Mouse (Mus musculus) forebrain, postnatal 0 days (tissue): ENCODE results near the gene Syt3. TPM values are rescaled to one million over a fixed set of nuclear protein-coding genes. Genes with fewer than 3 reads are reported as not detected.

Experiments used
- ATAC-seq: fragments of 200-750 bp; cut with Nextera tagmentation; 2 replicates; pipeline ENCODE4 v1.8.0; 2017; ENCODE audit warnings: mild to moderate bottlenecking, moderate library complexity
- DNase-seq: peaks from one replicate; pipeline ENCODE4 v3.0.0-alpha.2; 2015
- H3K27ac ChIP-seq: fragments of 300-500 bp; sonication (generic); 2 replicates; pipeline ENCODE4 v1.5.1; 2014; ENCODE audit warnings: low read depth, mild to moderate bottlenecking, antibody characterized with exemption, low read length, moderate library complexity, mixed read lengths
- H3K27me3 ChIP-seq: fragments of 300-500 bp; sonication (generic); 2 replicates; pipeline ENCODE4 v1.6.1; 2014; ENCODE audit warnings: mild to moderate bottlenecking, low read length, mixed read lengths; ENCODE audit not compliant: insufficient read depth
- H3K36me3 ChIP-seq: fragments of 300-500 bp; sonication (generic); 2 replicates; pipeline ENCODE4 v1.6.1; 2014; ENCODE audit warnings: mild to moderate bottlenecking, moderate library complexity; ENCODE audit not compliant: insufficient read depth
- H3K4me1 ChIP-seq: fragments of 300-500 bp; sonication (generic); 2 replicates; pipeline ENCODE4 v1.6.1; 2014; ENCODE audit warnings: antibody characterized with exemption; ENCODE audit not compliant: insufficient read depth
- H3K4me2 ChIP-seq: fragments of 300-500 bp; sonication (generic); 2 replicates; pipeline ENCODE4 v1.6.1; 2014; ENCODE audit warnings: low read depth, mild to moderate bottlenecking, moderate library complexity
- H3K4me3 ChIP-seq: fragments of 300-500 bp; sonication (generic); 2 replicates; pipeline ENCODE4 v1.5.1; 2014; ENCODE audit warnings: low read depth, low read length, mixed read lengths
- H3K9ac ChIP-seq: fragments of 300-500 bp; sonication (generic); 2 replicates; pipeline ENCODE4 v1.6.1; 2014; ENCODE audit warnings: mild to moderate bottlenecking
- H3K9me3 ChIP-seq: fragments of 300-500 bp; sonication (generic); 2 replicates; pipeline ENCODE4 v1.6.1; 2016; ENCODE audit warnings: low read length
- CTCF ChIP-seq: sonication (generic); IDR thresholded peaks from 2 replicates; pipeline ENCODE4 v1.5.1; 2016; ENCODE audit warnings: antibody characterized with exemption, control low read depth, low read depth
- WGBS: fragments of 180-500 bp; shearing (Covaris S2); extraction: QIAGEN DNeasy Blood & Tissue Kit; methylation state at CpG from one replicate; pipeline ENCODE4 v1.1.7; 2014; 5-methylcytosine and 5-hydroxymethylcytosine counted together
- polyA plus RNA-seq: library from polyadenylated mRNA; unstranded; fragments of >200 nt; fragmentation: Nextera tagmentation; extraction: Ambion mirVana; gene quantifications from 2 replicates; pipeline ENCODE4 v1.2.1, GENCODE M21; 2015
- total RNA-seq: library from RNA; depleted of rRNA; stranded (reverse); fragments of >200 nt; gene quantifications from 2 replicates; pipeline ENCODE4 v1.2.3, GENCODE M21; 2014

Syt3 gene
- total and polyA plus RNA-seq, 2 experiments from 2014 or later, result 55.0 to 77.2 TPM

DNA sequence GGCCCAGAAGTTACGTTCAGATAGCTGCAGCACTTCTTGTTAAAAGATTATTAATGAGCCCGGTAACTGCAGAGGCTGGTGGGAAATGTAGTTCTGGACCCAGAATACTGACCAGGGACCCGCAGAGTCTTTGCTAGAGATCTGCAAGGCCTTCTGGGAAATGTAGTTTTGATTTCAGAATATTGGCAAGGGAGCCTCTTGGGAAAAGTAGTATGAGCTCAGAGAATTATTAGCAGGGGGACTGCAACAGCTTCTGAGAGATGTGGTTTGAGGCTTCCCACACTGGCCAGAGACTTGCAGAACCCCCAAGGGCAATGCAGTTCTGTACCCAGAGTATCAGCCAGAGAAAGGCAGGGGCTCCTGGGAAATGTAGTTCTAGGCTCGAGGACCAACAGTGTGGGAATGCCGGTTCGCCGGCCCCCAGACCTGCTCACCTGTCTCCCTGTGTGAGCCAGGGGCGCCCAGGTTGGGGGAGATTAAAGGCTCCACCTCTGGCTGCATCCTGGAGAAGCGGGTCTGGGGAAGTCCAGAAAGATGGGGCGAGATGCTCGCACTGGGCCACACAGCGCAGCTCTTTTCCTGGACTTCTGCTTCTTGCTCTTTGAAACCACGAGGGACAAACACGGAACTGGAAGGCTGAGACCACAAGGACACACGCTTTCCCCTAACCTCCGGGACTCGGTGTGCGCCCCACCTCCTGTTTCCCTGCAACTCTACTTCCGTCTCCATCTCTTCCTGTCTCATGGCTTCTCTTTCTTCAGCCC lies 9.8 kb upstream of the Syt3 start:
- under 1% methylated on average over 19 of the region's 19 CpGs for WGBS
- peak; percentile 93 for ATAC-seq

DNA sequence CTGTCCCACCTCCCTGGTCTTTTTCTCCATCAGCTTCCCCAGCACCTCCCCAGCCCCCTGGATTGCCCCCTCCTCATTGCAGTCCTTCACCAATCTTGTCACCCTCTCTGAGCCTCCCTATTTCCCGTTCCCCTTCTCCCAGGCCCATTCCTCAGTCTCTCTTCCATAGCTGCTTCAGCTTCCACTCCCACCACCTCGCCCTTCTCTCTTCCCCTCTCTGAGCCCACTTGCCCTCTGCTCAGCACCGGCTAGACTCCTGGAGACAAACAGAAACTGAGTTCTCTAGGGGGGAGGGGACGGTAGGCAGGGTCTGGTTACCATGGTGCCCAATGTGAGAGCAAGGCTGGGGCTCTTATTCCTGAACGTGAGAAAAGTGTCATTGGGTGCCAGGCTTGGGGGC lies 9.1 kb upstream of the Syt3 start:
- no peaks in the 10 kb centered on the region for H3K27me3 ChIP-seq
- peak overlapping the region; percentile 54 for H3K4me3 ChIP-seq
- ATAC-seq, result peak; percentile 53
- H3K9me3 ChIP-seq, result no peaks in the 10 kb centered on the region
- H3K36me3 ChIP-seq, result no peaks in the 10 kb centered on the region
- H3K27ac ChIP-seq, result peak overlapping the region; percentile 89
- peak overlapping the region; percentile 82 for H3K4me2 ChIP-seq
- H3K4me1 ChIP-seq, result no peaks in the 10 kb centered on the region
- WGBS, result 5% methylated on average over 5 of the region's 5 CpGs
- no peak for TF ChIP-seq CTCF
- H3K9ac ChIP-seq, result peak overlapping the region; percentile 56
- peak; percentile 71 for DNase-seq

More for the DNA sequence above, 9.8 kb upstream of the Syt3 start:
- no peaks in the 10 kb centered on the region for H3K9me3 ChIP-seq
- peak; percentile 93 for DNase-seq
- H3K4me3 ChIP-seq, result peak overlapping the region; percentile 54
- peak overlapping the region; percentile 89 for H3K27ac ChIP-seq
- no peak for TF ChIP-seq CTCF
- no peaks in the 10 kb centered on the region for H3K36me3 ChIP-seq
- peak overlapping the region; percentile 82 for H3K4me2 ChIP-seq
- H3K27me3 ChIP-seq, result no peaks in the 10 kb centered on the region
- H3K9ac ChIP-seq, result peak overlapping the region; percentile 56
- H3K4me1 ChIP-seq, result no peaks in the 10 kb centered on the region

DNA sequence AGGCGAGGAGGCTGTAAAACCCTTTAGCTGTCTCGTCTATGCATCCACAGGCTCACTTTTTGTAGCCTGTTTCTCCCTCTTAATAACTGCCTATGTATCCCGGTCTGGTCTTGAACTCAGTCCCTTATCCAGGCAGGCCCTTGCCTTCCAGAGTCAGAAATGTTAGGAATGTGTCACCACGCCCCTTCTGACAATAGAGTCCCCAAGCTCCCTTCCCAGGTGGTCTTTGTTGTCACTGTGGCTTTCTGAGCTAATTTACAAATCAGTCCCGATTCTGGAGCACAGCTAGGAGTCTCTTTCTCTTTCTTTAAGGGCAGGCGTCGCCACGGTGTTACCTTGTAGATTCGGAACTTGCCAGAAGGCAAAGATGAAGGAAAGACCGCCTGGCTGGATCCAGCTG lies 8.7 kb upstream of the Syt3 start:
- no peaks in the 10 kb centered on the region for H3K36me3 ChIP-seq
- H3K4me3 ChIP-seq, result peak overlapping the region; percentile 54
- DNase-seq (no peak), ATAC-seq (no peak)
- H3K27ac ChIP-seq, result peak overlapping the region; percentile 89
- H3K9me3 ChIP-seq, result no peaks in the 10 kb centered on the region
- H3K9ac ChIP-seq, result peak overlapping the region; percentile 56
- H3K4me1 ChIP-seq, result no peaks in the 10 kb centered on the region
- TF ChIP-seq CTCF, result no peak
- H3K4me2 ChIP-seq, result peak overlapping the region; percentile 82
- no peaks in the 10 kb centered on the region for H3K27me3 ChIP-seq
- whole genome bisulfite sequencing, result 8% methylated on average over 10 of the region's 10 CpGs

DNA sequence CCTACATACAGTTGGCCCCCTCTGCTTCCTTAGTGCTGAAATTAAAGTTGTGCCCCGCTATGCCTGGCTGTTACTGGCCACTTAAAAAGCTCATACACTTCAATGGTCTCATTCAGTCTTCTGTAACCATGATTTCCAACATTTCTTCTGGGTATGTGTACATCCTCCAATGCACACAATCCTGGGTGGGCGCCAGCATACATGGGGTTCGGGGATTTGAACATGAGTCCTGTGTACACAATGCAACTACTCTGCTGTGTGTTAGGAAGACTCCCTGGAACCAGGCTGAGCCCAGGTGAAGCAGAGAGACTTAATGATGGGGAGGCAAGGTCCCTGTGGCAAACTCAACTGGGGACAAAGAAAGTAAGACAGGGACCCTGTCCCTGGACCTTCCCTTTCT lies 8.1 kb upstream of the Syt3 start:
- no peaks in the 10 kb centered on the region for H3K27me3 ChIP-seq
- no peak for DNase-seq

GRCm38 (mm10) chr7:44378290-44378689 lies 5.6 kb upstream of the Syt3 start:
- peaks cover 14% of the 10 kb centered on the region for H3K4me1 ChIP-seq
- 36% methylated on average over 4 of the region's 4 CpGs for WGBS
- H3K4me3 ChIP-seq, result no peak overlapping the region
- no peak for ATAC-seq
- no peaks in the 10 kb centered on the region for H3K27me3 ChIP-seq
- H3K36me3 ChIP-seq, result no peaks in the 10 kb centered on the region
- no peak overlapping the region for H3K4me2 ChIP-seq
- DNase-seq, result peak; percentile 13
- no peak for TF ChIP-seq CTCF
- no peak overlapping the region for H3K27ac ChIP-seq
- H3K9ac ChIP-seq, result no peak overlapping the region
- H3K9me3 ChIP-seq, result no peaks in the 10 kb centered on the region

More for the DNA sequence above, 8.1 kb upstream of the Syt3 start:
- H3K27ac ChIP-seq, result no peak overlapping the region
- no peaks in the 10 kb centered on the region for H3K4me1 ChIP-seq
- no peak overlapping the region for H3K4me3 ChIP-seq
- no peak for ATAC-seq
- no peak overlapping the region for H3K4me2 ChIP-seq
- 54% methylated on average over 3 of the region's 3 CpGs for WGBS
- H3K36me3 ChIP-seq, result no peaks in the 10 kb centered on the region
- no peak overlapping the region for H3K9ac ChIP-seq
- H3K9me3 ChIP-seq, result no peaks in the 10 kb centered on the region
- TF ChIP-seq CTCF, result no peak

GRCm38 (mm10) chr7:44382541-44382940 lies 1.4 kb upstream of the Syt3 start:
- H3K9ac ChIP-seq, result 0 out of 2 replicates have a peak overlapping the region, but pooled peaks have one; percentile 10
- no peaks in the 10 kb centered on the region for H3K36me3 ChIP-seq
- WGBS, result 31% methylated on average over 12 of the region's 12 CpGs
- no peaks in the 10 kb centered on the region for H3K27me3 ChIP-seq
- no peak overlapping the region for H3K4me3 ChIP-seq
- DNase-seq (peak; percentile 93), ATAC-seq (peak; percentile 85)
- peak overlapping the region; percentile 92 for H3K27ac ChIP-seq
- H3K9me3 ChIP-seq, result no peaks in the 10 kb centered on the region
- no peak for TF ChIP-seq CTCF
- H3K4me2 ChIP-seq, result peak overlapping the region; percentile 11
- H3K4me1 ChIP-seq, result peaks cover 17% of the 10 kb centered on the region

DNA sequence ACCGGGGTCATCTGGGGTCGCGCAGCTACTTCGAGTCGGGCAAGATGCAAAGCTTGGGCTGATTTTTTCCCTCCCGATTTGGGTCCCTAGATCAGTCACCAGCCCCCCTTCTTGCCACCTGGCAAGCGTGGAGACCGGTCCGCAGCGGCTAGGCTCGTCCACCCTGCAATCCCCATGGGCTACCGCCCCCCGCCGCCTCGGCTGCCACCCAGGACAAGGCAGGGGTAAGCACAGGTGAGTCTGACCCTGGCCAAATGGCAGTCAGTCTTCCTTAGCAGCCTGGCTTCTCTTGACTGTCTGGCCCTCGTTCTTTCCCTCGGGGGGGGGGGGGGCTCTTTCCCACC lies 786 bp downstream of the Syt3 start:
- Histone ChIP-seq H3K4me3 (peak overlapping the region; percentile 58), H3K27me3 (no peaks in the 10 kb centered on the region), H3K9ac (peak overlapping the region; percentile 83), H3K4me1 (peaks cover 17% of the 10 kb centered on the region), H3K27ac (peak overlapping the region; percentile 92; the same call in 1 of the 2 replicates), H3K4me2 (peak overlapping the region; percentile 93), H3K36me3 (no peaks in the 10 kb centered on the region), H3K9me3 (no peaks in the 10 kb centered on the region)
- ATAC-seq (0 out of 2 replicates have a peak, but pooled peaks have one; percentile 2), DNase-seq (no peak)
- under 1% methylated on average over 17 of the region's 17 CpGs for WGBS
- no peak for TF ChIP-seq CTCF
